Mouse (Mus musculus): ENCODE results near the gene Timm44. TPM values are rescaled to one million over a fixed set of nuclear protein-coding genes. Genes with fewer than 3 reads are reported as not detected.
A peak's percentile ranks its signal among the peaks of the same experiment; 100 is the strongest.

The Timm44 gene
- polyA plus RNA-seq, 1 experiment from 2014 or later, result 81.1 TPM

DNA sequence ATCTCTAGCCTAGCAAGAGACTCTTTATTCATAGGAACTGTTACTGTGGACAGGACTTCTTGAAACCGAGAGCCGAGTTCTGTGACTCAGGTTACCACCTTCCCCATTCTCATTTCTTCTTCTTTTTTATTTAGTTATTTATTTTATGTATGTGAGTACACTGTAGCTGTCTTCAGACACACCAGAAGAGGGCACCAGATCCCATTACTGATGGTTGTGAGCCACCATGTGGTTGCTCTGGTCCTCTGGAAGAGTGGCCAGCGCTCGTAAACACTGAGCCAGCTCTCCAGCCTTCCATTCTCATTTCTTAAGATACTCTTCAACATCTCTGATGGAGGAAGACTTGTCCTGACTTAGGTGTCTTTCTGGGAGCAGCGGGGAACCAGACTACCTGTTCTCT is 17.0 kb upstream of the Timm44 start:
- Histone ChIP-seq H3K9ac (replicated peaks; ENCODE audit: low read depth, low read length) (no peak overlapping the region), H3K4me3 (ENCODE audit: low read depth, low read length) (no peak overlapping the region), H3K36me3 (ENCODE audit: control insufficient read depth, insufficient read depth, low read length) (peaks cover 75% of the 10 kb centered on the region), H3K4me1 (ENCODE audit: control insufficient read depth, insufficient read depth, low read length) (no peaks in the 10 kb centered on the region), H3K9me3 (ENCODE audit: control insufficient read depth, low read depth, low read length) (no peaks in the 10 kb centered on the region), H3K4me2 (replicated peaks; ENCODE audit: low read depth, low read length) (no peak overlapping the region), H3K27ac (ENCODE audit: low read length) (no peak overlapping the region), H3K27me3 (ENCODE audit: control insufficient read depth, insufficient read depth, low read length) (no peaks in the 10 kb centered on the region)
- ATAC-seq (ENCODE audit: insufficient number of reproducible peaks, insufficient read depth, low FRiP score, low read depth), result no peak
- 92% methylated on average over 5 of the region's 5 CpGs for WGBS

DNA sequence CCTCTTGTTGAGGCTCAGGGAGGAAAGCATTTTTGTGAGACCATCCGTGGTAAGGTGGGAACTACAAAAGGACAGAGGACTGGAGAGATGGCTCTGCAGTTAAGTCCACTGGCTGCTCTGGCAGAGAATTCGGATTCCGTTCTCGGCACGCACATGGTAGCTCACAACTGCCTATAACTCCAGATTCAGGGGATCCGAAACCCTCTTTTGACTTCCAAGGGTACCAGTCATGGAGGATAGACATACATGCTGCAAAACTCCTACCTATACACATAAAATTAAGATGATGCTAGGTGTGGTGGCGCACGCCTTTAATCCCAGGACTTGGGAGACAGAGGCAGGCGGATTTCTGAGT is 375 bp upstream of the Timm44 start:
- ATAC-seq (ENCODE audit: insufficient number of reproducible peaks, insufficient read depth, low FRiP score, low read depth), result peak; percentile 39; the same call in 1 of the 2 replicates
- H3K27ac ChIP-seq (ENCODE audit: low read length), result peak overlapping the region; percentile 59; the same call in 1 of the 2 replicates
- H3K9me3 ChIP-seq (ENCODE audit: control insufficient read depth, low read depth, low read length), result no peaks in the 10 kb centered on the region
- WGBS, result 24% methylated on average over 9 of the region's 9 CpGs
- peak overlapping the region; percentile 77 for H3K4me3 ChIP-seq (ENCODE audit: low read depth, low read length)
- peak overlapping the region; percentile 31 for H3K9ac ChIP-seq (replicated peaks; ENCODE audit: low read depth, low read length)
- H3K36me3 ChIP-seq (ENCODE audit: control insufficient read depth, insufficient read depth, low read length), result peaks cover 9% of the 10 kb centered on the region
- no peaks in the 10 kb centered on the region for H3K27me3 ChIP-seq (ENCODE audit: control insufficient read depth, insufficient read depth, low read length)
- H3K4me1 ChIP-seq (ENCODE audit: control insufficient read depth, insufficient read depth, low read length), result peaks cover 5% of the 10 kb centered on the region
- H3K4me2 ChIP-seq (replicated peaks; ENCODE audit: low read depth, low read length), result peak overlapping the region; percentile 47

DNA sequence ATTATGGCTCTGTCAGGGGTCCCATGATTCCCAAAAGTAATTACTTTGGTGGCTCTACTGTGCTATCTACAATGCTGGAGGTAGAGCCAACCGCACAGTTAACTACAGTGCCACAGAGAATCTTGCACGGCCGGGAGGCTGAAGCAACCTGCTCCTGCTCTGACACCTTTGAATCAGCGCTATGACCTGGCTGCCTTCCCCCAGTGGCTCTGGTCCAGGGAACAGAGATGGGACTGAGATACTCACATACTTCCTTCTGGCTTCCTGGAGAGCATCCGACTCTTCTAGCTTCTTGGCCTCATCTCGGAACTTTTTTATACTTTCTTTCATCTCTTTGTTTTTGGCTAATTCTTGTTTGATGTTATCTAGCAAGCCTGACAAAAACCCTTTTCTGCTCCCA is 6.1 kb downstream of the Timm44 start:
- no peak for ATAC-seq (ENCODE audit: insufficient number of reproducible peaks, insufficient read depth, low FRiP score, low read depth)
- no peaks in the 10 kb centered on the region for H3K27me3 ChIP-seq (ENCODE audit: control insufficient read depth, insufficient read depth, low read length)
- H3K4me3 ChIP-seq (ENCODE audit: low read depth, low read length), result no peak overlapping the region
- no peak overlapping the region for H3K27ac ChIP-seq (ENCODE audit: low read length)
- H3K4me2 ChIP-seq (replicated peaks; ENCODE audit: low read depth, low read length), result no peak overlapping the region
- H3K36me3 ChIP-seq (ENCODE audit: control insufficient read depth, insufficient read depth, low read length), result peaks cover 63% of the 10 kb centered on the region
- H3K9ac ChIP-seq (replicated peaks; ENCODE audit: low read depth, low read length), result no peak overlapping the region
- 93% methylated on average over 6 of the region's 6 CpGs for WGBS
- H3K4me1 ChIP-seq (ENCODE audit: control insufficient read depth, insufficient read depth, low read length), result peaks cover under 1% of the 10 kb centered on the region
- no peaks in the 10 kb centered on the region for H3K9me3 ChIP-seq (ENCODE audit: control insufficient read depth, low read depth, low read length)

DNA sequence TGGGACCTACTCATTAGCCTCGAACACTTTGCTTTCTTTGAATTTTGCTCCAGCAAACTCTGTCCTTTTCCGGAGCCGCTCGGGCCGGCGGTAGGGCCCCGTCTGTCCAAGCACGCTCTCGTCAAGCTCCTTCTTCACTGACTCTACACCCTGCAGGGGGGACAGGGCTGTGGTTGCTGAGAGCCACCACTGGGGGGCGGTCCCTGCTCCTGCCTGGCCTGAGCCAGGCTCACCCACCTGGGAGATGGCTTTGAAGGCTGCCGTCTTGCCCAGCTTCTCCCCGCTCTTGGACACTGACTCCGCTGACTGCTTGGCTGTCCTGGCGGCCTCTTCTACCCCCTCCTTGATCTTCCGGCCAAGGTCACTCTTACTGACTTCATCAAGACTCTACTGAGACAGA is 8.1 kb downstream of the Timm44 start:
- H3K4me2 ChIP-seq (replicated peaks; ENCODE audit: low read depth, low read length), result no peak overlapping the region
- no peaks in the 10 kb centered on the region for H3K27me3 ChIP-seq (ENCODE audit: control insufficient read depth, insufficient read depth, low read length)
- H3K27ac ChIP-seq (ENCODE audit: low read length), result no peak overlapping the region
- ATAC-seq (ENCODE audit: insufficient number of reproducible peaks, insufficient read depth, low FRiP score, low read depth), result peak; percentile 39; the same call in 1 of the 2 replicates
- no peaks in the 10 kb centered on the region for H3K4me1 ChIP-seq (ENCODE audit: control insufficient read depth, insufficient read depth, low read length)
- peaks cover 78% of the 10 kb centered on the region for H3K36me3 ChIP-seq (ENCODE audit: control insufficient read depth, insufficient read depth, low read length)
- no peak overlapping the region for H3K9ac ChIP-seq (replicated peaks; ENCODE audit: low read depth, low read length)
- no peak overlapping the region for H3K4me3 ChIP-seq (ENCODE audit: low read depth, low read length)
- 79% methylated on average over 15 of the region's 15 CpGs for WGBS
- no peaks in the 10 kb centered on the region for H3K9me3 ChIP-seq (ENCODE audit: control insufficient read depth, low read depth, low read length)

DNA sequence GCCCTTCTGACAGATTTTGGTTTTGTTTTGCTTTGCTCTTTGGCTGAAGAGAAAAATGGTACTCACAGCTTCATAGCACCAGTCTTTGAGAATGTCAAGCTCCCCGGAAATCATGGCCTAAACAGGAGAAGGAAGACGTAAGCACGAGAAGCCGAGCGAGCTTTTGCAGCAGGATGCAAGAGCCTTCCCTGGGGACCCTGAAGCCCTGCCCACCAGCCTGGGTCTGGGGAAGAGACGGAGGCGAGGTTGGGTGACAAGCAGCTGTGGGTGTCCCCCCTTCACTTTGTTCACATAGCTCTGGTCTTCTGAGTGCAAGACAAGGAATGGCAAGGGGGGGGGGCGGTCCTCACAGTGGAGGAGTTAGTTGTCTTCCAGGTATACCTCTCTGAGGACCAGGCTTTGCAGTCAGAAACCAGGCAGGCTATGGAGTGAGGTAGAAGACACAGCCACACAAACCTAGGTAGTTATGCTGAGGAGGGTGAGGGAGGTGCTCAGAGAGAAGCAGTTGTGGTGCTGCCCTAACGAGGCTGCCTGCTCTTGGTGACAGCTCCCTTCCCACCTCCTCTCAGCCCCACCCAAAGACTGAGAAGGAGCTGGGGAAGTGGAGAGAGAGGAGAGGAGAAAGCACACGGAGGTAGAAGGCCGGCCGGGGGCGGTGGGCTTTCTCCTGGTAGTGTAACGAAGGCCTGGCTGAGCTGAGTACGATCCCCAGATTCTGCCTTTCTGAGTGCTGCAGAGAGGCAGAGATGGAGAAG is 10.4 kb downstream of the Timm44 start:
- Histone ChIP-seq H3K4me3 (ENCODE audit: low read depth, low read length) (no peak overlapping the region), H3K4me2 (replicated peaks; ENCODE audit: low read depth, low read length) (no peak overlapping the region), H3K27me3 (ENCODE audit: control insufficient read depth, insufficient read depth, low read length) (no peaks in the 10 kb centered on the region), H3K4me1 (ENCODE audit: control insufficient read depth, insufficient read depth, low read length) (no peaks in the 10 kb centered on the region), H3K9me3 (ENCODE audit: control insufficient read depth, low read depth, low read length) (no peaks in the 10 kb centered on the region), H3K36me3 (ENCODE audit: control insufficient read depth, insufficient read depth, low read length) (peaks cover 88% of the 10 kb centered on the region), H3K9ac (replicated peaks; ENCODE audit: low read depth, low read length) (no peak overlapping the region), H3K27ac (ENCODE audit: low read length) (no peak overlapping the region)
- no peak for ATAC-seq (ENCODE audit: insufficient number of reproducible peaks, insufficient read depth, low FRiP score, low read depth)
- 91% methylated on average over 15 of the region's 15 CpGs for WGBS

DNA sequence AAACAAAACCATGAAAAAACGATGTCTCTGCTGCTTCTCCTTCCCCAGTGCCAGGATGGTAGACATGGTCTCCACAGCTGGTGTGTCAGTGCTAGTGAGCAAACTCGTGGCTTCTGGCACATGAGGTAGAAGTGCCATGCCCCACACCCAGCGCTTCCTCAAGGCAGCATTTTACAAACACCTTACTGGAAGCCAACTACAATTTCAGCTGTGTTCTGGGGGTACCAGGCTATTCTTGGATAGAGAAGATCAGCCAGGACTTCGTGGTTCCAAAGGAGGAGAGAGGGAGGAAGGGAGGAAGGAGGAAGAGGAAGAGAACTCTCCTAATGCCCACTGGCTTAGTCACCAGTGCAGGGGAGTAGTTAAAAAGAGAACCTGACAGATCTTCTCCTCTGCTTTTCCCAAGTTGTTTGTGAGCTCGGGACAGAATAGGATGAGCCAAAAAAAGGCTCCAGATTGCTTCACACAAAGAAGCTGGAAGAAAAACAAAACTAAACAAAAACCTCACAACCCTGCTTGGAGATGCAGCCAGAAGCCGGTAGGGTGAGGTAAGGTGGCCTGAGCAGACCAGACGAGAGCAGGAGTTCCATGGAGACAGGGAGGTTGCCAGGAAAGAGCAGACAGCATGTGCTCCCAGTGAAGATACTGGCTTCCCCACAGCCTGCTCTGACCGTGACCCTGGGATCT is 12.5 kb downstream of the Timm44 start:
- Histone ChIP-seq H3K36me3 (ENCODE audit: control insufficient read depth, insufficient read depth, low read length) (peaks cover 76% of the 10 kb centered on the region), H3K4me1 (ENCODE audit: control insufficient read depth, insufficient read depth, low read length) (peaks cover 5% of the 10 kb centered on the region; the same call in 1 of the 2 replicates), H3K27me3 (ENCODE audit: control insufficient read depth, insufficient read depth, low read length) (no peaks in the 10 kb centered on the region), H3K9me3 (ENCODE audit: control insufficient read depth, low read depth, low read length) (no peaks in the 10 kb centered on the region), H3K27ac (ENCODE audit: low read length) (no peak overlapping the region), H3K9ac (replicated peaks; ENCODE audit: low read depth, low read length) (no peak overlapping the region), H3K4me3 (ENCODE audit: low read depth, low read length) (no peak overlapping the region), H3K4me2 (replicated peaks; ENCODE audit: low read depth, low read length) (no peak overlapping the region)
- WGBS, result 82% methylated on average over 8 of the region's 8 CpGs
- ATAC-seq (ENCODE audit: insufficient number of reproducible peaks, insufficient read depth, low FRiP score, low read depth), result no peak

DNA sequence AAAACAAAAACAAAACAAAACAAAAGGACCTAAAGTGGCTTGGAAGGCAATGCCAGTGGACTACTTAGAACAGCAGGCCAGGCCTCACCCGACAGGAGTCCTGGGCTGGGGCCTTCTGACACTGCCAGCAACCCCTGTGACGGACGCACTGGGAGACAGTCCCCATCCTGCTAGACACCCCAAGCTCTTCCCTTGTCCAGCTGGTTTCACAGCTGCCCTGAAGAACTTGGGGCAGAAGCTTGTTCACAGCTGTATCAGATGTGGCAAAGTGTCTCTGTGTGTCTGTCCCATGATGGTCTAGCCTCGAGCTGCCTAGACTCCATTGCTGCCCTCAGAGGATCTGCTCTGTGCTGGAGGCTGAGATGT is 15.9 kb downstream of the Timm44 start:
- 73% methylated on average over 4 of the region's 4 CpGs for WGBS
- Histone ChIP-seq H3K9ac (replicated peaks; ENCODE audit: low read depth, low read length) (no peak overlapping the region), H3K4me2 (replicated peaks; ENCODE audit: low read depth, low read length) (no peak overlapping the region), H3K36me3 (ENCODE audit: control insufficient read depth, insufficient read depth, low read length) (peaks cover 61% of the 10 kb centered on the region), H3K4me3 (ENCODE audit: low read depth, low read length) (peak overlapping the region; percentile 76), H3K27me3 (ENCODE audit: control insufficient read depth, insufficient read depth, low read length) (no peaks in the 10 kb centered on the region), H3K27ac (ENCODE audit: low read length) (no peak overlapping the region; the same call in 1 of the 2 replicates), H3K4me1 (ENCODE audit: control insufficient read depth, insufficient read depth, low read length) (peaks cover 10% of the 10 kb centered on the region; the same call in 1 of the 2 replicates), H3K9me3 (ENCODE audit: control insufficient read depth, low read depth, low read length) (no peaks in the 10 kb centered on the region)
- ATAC-seq (ENCODE audit: insufficient number of reproducible peaks, insufficient read depth, low FRiP score, low read depth), result no peak

DNA sequence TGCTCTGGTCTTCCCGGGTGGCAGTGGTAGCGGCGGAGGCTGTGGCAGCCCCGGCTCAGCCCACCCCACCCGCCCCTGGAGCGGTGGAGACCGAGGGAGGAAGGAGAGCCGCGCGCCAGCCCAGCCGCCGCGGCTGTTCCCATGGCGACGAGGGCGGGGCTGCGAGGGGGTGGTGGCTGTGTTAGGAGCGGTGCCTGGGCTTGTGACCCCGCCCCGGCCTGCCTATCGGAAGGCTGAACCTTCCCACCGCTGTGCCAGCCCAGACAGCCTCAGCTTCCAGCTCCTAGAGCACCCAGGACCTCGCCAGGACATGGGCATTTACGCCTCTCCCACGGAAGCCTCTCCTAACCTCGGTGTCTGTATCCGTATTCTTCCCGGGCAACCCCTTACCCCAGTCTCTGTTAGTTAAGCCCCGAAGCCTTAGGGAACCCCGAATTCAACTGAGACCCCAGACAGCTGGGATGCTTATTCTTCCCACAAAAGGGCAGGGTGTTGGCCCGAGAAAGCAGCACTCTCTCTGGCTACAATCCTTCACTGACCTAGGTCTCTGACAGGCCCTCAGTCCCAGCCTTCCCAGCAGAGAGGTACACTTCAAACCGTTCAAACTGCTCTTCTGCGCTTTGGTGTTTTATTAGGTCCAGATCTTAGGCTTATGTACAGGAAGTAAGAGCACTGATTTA is 16.4 kb downstream of the Timm44 start, which contains the start of gene Ctxn1:
Ctxn1 (minus strand) TSS at position 150 of the 680 bp plus-strand sequence.
- Histone ChIP-seq H3K9me3 (ENCODE audit: control insufficient read depth, low read depth, low read length) (no peaks in the 10 kb centered on the region), H3K4me3 (ENCODE audit: low read depth, low read length) (peak within 1 kb of the TSS; percentile 76), H3K27ac (ENCODE audit: low read length) (peak within 1 kb of the TSS; percentile 84), H3K36me3 (ENCODE audit: control insufficient read depth, insufficient read depth, low read length) (peaks cover 60% of the 10 kb centered on the region), H3K27me3 (ENCODE audit: control insufficient read depth, insufficient read depth, low read length) (no peaks in the 10 kb centered on the region), H3K4me1 (ENCODE audit: control insufficient read depth, insufficient read depth, low read length) (peaks cover 12% of the 10 kb centered on the region; the same call in 1 of the 2 replicates), H3K4me2 (replicated peaks; ENCODE audit: low read depth, low read length) (peak within 1 kb of the TSS; percentile 76), H3K9ac (replicated peaks; ENCODE audit: low read depth, low read length) (peak within 1 kb of the TSS; percentile 73)
- WGBS, result 6% methylated on average over 26 of the region's 33 CpGs
- peak; percentile 92 for ATAC-seq (ENCODE audit: insufficient number of reproducible peaks, insufficient read depth, low FRiP score, low read depth)
